9 mouse cellular contexts compared by ENCODE assay signal in genomic region chr9:60281281-60281680, GRCm38 (mm10).
A peak's percentile ranks its signal among the peaks of the same experiment; 100 is the strongest.
DNase-seq lines count a peak whose midpoint lies in the region; ATAC-seq and TF ChIP-seq lines count a peak whose summit lies in the region.
"Had no signal": no experiment of that assay in that cellular context is flagged by ENCODE, and none has a peak within 500 bp of the region (broad histone marks: within the 10 kb centered on the region; RNA-seq: fewer than 3 reads in every experiment).

No protein-coding gene starts in this region.

- no peak overlapping the region for H3K4me3 ChIP-seq in limb, embryonic 14.5 days (replicated peaks; ENCODE audit: low read length)
- H3K4me3 ChIP-seq in limb, embryonic 10.5 days, result no peak overlapping the region
- no peak overlapping the region for H3K4me3 ChIP-seq in kidney, postnatal 0 days (replicated peaks; ENCODE audit: low read depth, low read length)
- H3K4me3 ChIP-seq: megakaryocyte, embryonic 14.5 days had no signal

- 43% methylated on average over 11 of the region's 11 CpGs for WGBS in limb, embryonic 14.5 days
- 75% methylated on average over 11 of the region's 11 CpGs for WGBS in limb, embryonic 10.5 days
- WGBS in kidney, postnatal 0 days, result 47% methylated on average over 11 of the region's 11 CpGs

- ATAC-seq in limb, embryonic 14.5 days (ENCODE audit: low FRiP score, low read depth), result peak; percentile 65
- ATAC-seq in kidney, postnatal 0 days (replicated peaks; ENCODE audit: low FRiP score, low read depth), result peak; percentile 50; the same call in 1 of the 2 replicates

- TF ChIP-seq CTCF in kidney, postnatal 0 days (IDR thresholded peaks at IDR 0.05; ENCODE audit: low read depth), result no peak

- no peaks in the 10 kb centered on the region for H3K27me3 ChIP-seq in limb, embryonic 14.5 days (ENCODE audit: control insufficient read depth, insufficient read depth, low read length)
- no peaks in the 10 kb centered on the region for H3K27me3 ChIP-seq in limb, embryonic 10.5 days (ENCODE audit: low read depth, poor library complexity, severe bottlenecking)
- H3K27me3 ChIP-seq in kidney, postnatal 0 days (ENCODE audit: insufficient read depth, low read length), result no peaks in the 10 kb centered on the region

- peaks cover 9% of the 10 kb centered on the region for H3K4me1 ChIP-seq in limb, embryonic 14.5 days (ENCODE audit: control insufficient read depth, insufficient read depth, low read length)
- H3K4me1 ChIP-seq in limb, embryonic 10.5 days, result peaks cover 39% of the 10 kb centered on the region
- H3K4me1 ChIP-seq in kidney, postnatal 0 days (replicated peaks; ENCODE audit: insufficient read depth, low read length), result no peaks in the 10 kb centered on the region

- no peaks in the 10 kb centered on the region for H3K9me3 ChIP-seq in limb, embryonic 14.5 days (ENCODE audit: control insufficient read depth, low read length)
- no peaks in the 10 kb centered on the region for H3K9me3 ChIP-seq in limb, embryonic 10.5 days (replicated peaks)
- no peaks in the 10 kb centered on the region for H3K9me3 ChIP-seq in kidney, postnatal 0 days (replicated peaks; ENCODE audit: low read length)

- intact Hi-C loops in gastrocnemius, postnatal 14 days (cut with DNase I; ENCODE audit: low total_unique reads), result no loop called here

- DNase-seq in limb, embryonic 14.5 days (ENCODE audit: low spot score), result peak; percentile 60
- DNase-seq in limb, embryonic 10.5 days (ENCODE audit: low spot score), result no peak
- DNase-seq in gastrocnemius, postnatal 14 days, result peak; percentile 63
- peak; percentile 86 for DNase-seq in kidney, postnatal 0 days (ENCODE audit: low spot score)
- peak; percentile 31 for DNase-seq in ovary, postnatal 14 days (ENCODE audit: low spot score)
- no peak for DNase-seq in layer of hippocampus, postnatal 10 days (ENCODE audit: low spot score in 2 of 2)
- no peak for DNase-seq in retina, embryonic 14.5 days (ENCODE audit: low spot score)
- DNase-seq in spleen, postnatal 10 days (ENCODE audit: low spot score in 2 of 2), result no peak

- no peaks in the 10 kb centered on the region for H3K36me3 ChIP-seq in limb, embryonic 14.5 days (ENCODE audit: control insufficient read depth, insufficient read depth, low read length)
- H3K36me3 ChIP-seq in limb, embryonic 10.5 days, result no peaks in the 10 kb centered on the region
- no peaks in the 10 kb centered on the region for H3K36me3 ChIP-seq in kidney, postnatal 0 days (ENCODE audit: insufficient read depth, low read length)

- no peak overlapping the region for H3K4me2 ChIP-seq in limb, embryonic 14.5 days (replicated peaks; ENCODE audit: low read depth, low read length, severe bottlenecking)
- no peak overlapping the region for H3K4me2 ChIP-seq in kidney, postnatal 0 days (ENCODE audit: low read length)

- no peak overlapping the region for H3K27ac ChIP-seq in limb, embryonic 14.5 days (replicated peaks; ENCODE audit: low read depth, low read length)
- no peak overlapping the region for H3K27ac ChIP-seq in limb, embryonic 10.5 days
- no peak overlapping the region for H3K27ac ChIP-seq in kidney, postnatal 0 days

- no peak overlapping the region for H3K9ac ChIP-seq in limb, embryonic 14.5 days (ENCODE audit: low read depth, low read length, severe bottlenecking)
- H3K9ac ChIP-seq in kidney, postnatal 0 days (ENCODE audit: low read depth, low read length), result no peak overlapping the region

- no peak for TF ChIP-seq POLR2A in limb, embryonic 14.5 days (IDR thresholded peaks at IDR 0.05; ENCODE audit: borderline replicate concordance, extremely low read depth, insufficient read depth, insufficient read length)

Comparison
In these comparisons a context has a peak if more than half of its experiments do, and no peak if none do; other contexts are left out.
1. DNase-seq: peak in limb, embryonic 14.5 days (single experiment), gastrocnemius, postnatal 14 days (single experiment), kidney, postnatal 0 days (single experiment) and ovary, postnatal 14 days (single experiment); none in limb, embryonic 10.5 days (single experiment), layer of hippocampus, postnatal 10 days (0 of 2), retina, embryonic 14.5 days (single experiment) and spleen, postnatal 10 days (0 of 2).